Mouse (Mus musculus) cortical plate, adult 2 months (tissue): Measurements from ENCODE around the gene Hoxd11. TPM values are rescaled to one million over a fixed set of nuclear protein-coding genes. Genes with fewer than 3 reads are reported as not detected.

ENCODE experiments used
- H3K27ac ChIP-seq: fragments of 200-500 bp; 2 replicates; pipeline ENCODE4 v1.5.1; 2012; ENCODE audit warnings: low read length, control low read depth, inconsistent platforms; ENCODE audit not compliant: insufficient read depth
- H3K4me1 ChIP-seq: fragments of 200-500 bp; 2 replicates; pipeline ENCODE4 v1.6.1; 2011; ENCODE audit warnings: low read length; ENCODE audit not compliant: control insufficient read depth, insufficient read depth
- H3K4me3 ChIP-seq: fragments of 200-500 bp; 2 replicates; pipeline ENCODE4 v1.5.1; 2011; ENCODE audit warnings: mild to moderate bottlenecking, low read length, control low read depth; ENCODE audit not compliant: insufficient read depth
- CTCF ChIP-seq: fragments of 200-500 bp; IDR thresholded peaks from 2 replicates; pipeline ENCODE4 v1.5.1; 2011; ENCODE audit warnings: mild to moderate bottlenecking, control low read depth, low read length; ENCODE audit not compliant: insufficient read depth; ENCODE audit errors: extremely low read depth
- POLR2A ChIP-seq: fragments of 200-500 bp; IDR thresholded peaks from 2 replicates; pipeline ENCODE4 v1.6.1; 2011; ENCODE audit warnings: mild to moderate bottlenecking, low read length, control low read depth; ENCODE audit not compliant: insufficient read depth; ENCODE audit errors: extremely low read depth
- polyA plus RNA-seq: library from polyadenylated mRNA; depleted of rRNA; stranded (reverse); fragments of >200 nt; gene quantifications from 2 replicates; pipeline ENCODE4 v1.2.3, GENCODE M21; 2012; rRNA removed

Gene Hoxd11
- polyA plus RNA-seq, 1 experiment = not detected

- no peak overlapping the region for H3K27ac ChIP-seq
These were observed 56.7 kb downstream of the Hoxd11 start for GRCm38 (mm10) chr2:74735851-74736687.

More at GRCm38 (mm10) chr2:74735851-74736687, 56.7 kb downstream of the Hoxd11 start:
- Histone ChIP-seq H3K4me1 (no peaks in the 10 kb centered on the region), H3K4me3 (no peak overlapping the region)
- TF ChIP-seq CTCF (no peak), POLR2A (no peak)

Other genes starting within 250 kb of the Hoxd11 start
- 31.3 and 32.3 TPM in 2 replicates for gene Lnpk, start 100.1 kb upstream of the Hoxd11 start, polyA plus RNA-seq
- gene Evx2, start 20.0 kb upstream of the Hoxd11 start, polyA plus RNA-seq = not detected in 2 replicates
- not detected in 2 replicates for gene Hoxd13, start 11.2 kb upstream of the Hoxd11 start, polyA plus RNA-seq
- not detected in 2 replicates for gene Hoxd12, start 4.5 kb upstream of the Hoxd11 start, polyA plus RNA-seq
- gene Hoxd10, start 12.4 kb downstream of the Hoxd11 start, polyA plus RNA-seq = not detected in 2 replicates
- gene Hoxd9, start 18.2 kb downstream of the Hoxd11 start, polyA plus RNA-seq = not detected in 2 replicates
- gene Hoxd8, start 25.1 kb downstream of the Hoxd11 start, polyA plus RNA-seq = not detected in 2 replicates
- not detected in 2 replicates for gene Hoxd3, start 32.4 kb downstream of the Hoxd11 start, polyA plus RNA-seq
- not detected in 2 replicates for gene Hoxd4, start 32.4 kb downstream of the Hoxd11 start, polyA plus RNA-seq
- not detected in 2 replicates for gene Gm28230, start 47.2 kb downstream of the Hoxd11 start, polyA plus RNA-seq
- 0.06 and 0.08 TPM in 2 replicates for gene Hoxd1, start 83.4 kb downstream of the Hoxd11 start, polyA plus RNA-seq
- gene Mtx2, start 146.2 kb downstream of the Hoxd11 start, polyA plus RNA-seq = 42.1 and 44.2 TPM in 2 replicates